Mouse (Mus musculus): ENCODE results near the gene Dgkg.

GRCm38 (mm10) chr16:22504049-22504448 is 153.0 kb downstream of the Dgkg start:
- TF ChIP-seq POLR2A (IDR thresholded peaks at IDR 0.05; ENCODE audit: borderline replicate concordance, low read depth, low read length) (no peak), CTCF (IDR thresholded peaks at IDR 0.05; ENCODE audit: low read depth, low read length) (no peak)
